Comparison of ENCODE assay signal across 8 mouse cellular contexts in the genomic region with DNA sequence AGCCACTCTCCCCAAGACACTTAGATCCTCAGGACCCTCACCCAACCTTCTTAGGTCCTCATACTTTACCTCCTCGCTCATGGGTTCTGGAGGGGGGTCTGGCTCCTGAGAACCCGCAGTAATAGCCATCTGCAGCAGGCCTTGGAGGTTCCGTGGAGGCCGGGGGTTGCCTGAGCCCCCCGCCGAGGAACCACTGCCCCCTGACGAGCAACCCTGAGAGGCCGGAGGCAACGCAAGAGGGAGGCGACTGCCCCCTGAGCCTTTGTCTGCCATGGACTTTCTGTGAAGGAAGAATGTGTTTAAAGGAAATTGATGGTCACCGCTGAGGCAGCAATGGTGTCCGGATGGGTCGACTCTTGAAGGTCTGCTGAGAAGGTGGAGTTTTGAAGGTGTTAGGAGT. TPM values are rescaled to one million over a fixed set of nuclear protein-coding genes. Genes with fewer than 3 reads are reported as not detected.
A peak's percentile ranks its signal among the peaks of the same experiment; 100 is the strongest.
DNase-seq lines count a peak whose midpoint lies in the region; ATAC-seq lines count a peak whose summit lies in the region.

No protein-coding gene starts in this region.

- DNase-seq in thymus, postnatal 14 days, result peak; percentile 26
- DNase-seq in thymus, postnatal 0 days (ENCODE audit: low spot score), result no peak
- DNase-seq in embryo, embryonic 10 days (ENCODE audit: low spot score), result no peak
- no peak for DNase-seq in natural killer cell, adult 2 months (ENCODE audit: low spot score in 2 of 2)

- no peak for ATAC-seq in erythroblast, adult 5-6 weeks (replicated peaks; ENCODE audit: low FRiP score, poor library complexity, severe bottlenecking)
- no peak for ATAC-seq in liver, embryonic 12.5 days
- no peak for ATAC-seq in cerebellum, adult (ENCODE audit: insufficient number of reproducible peaks, low FRiP score, low TSS enrichment)

- WGBS in liver, embryonic 12.5 days (ENCODE audit: insufficient replicate concordance), result 2% methylated on average over 13 of the region's 13 CpGs

- no peaks in the 10 kb centered on the region for H3K9me3 ChIP-seq in erythroblast, embryonic 14.5 days (ENCODE audit: control insufficient read depth, low read length)
- no peaks in the 10 kb centered on the region for H3K9me3 ChIP-seq in liver, embryonic 12.5 days (replicated peaks)

- H3K27ac ChIP-seq in liver, embryonic 12.5 days, result peak overlapping the region; percentile 76

- H3K36me3 ChIP-seq in erythroblast, embryonic 14.5 days (ENCODE audit: control insufficient read depth), result peaks cover 30% of the 10 kb centered on the region
- H3K36me3 ChIP-seq in liver, embryonic 12.5 days, result peaks cover 32% of the 10 kb centered on the region

- peak overlapping the region; percentile 74 for H3K9ac ChIP-seq in liver, embryonic 12.5 days

- H3K4me2 ChIP-seq in liver, embryonic 12.5 days, result peak overlapping the region; percentile 86

- peaks cover 6% of the 10 kb centered on the region for H3K27me3 ChIP-seq in erythroblast, embryonic 14.5 days (ENCODE audit: control insufficient read depth)
- peaks cover 4% of the 10 kb centered on the region for H3K27me3 ChIP-seq in liver, embryonic 12.5 days (replicated peaks)

- peaks cover 38% of the 10 kb centered on the region for H3K4me1 ChIP-seq in erythroblast, embryonic 14.5 days (ENCODE audit: control insufficient read depth)
- peaks cover 24% of the 10 kb centered on the region for H3K4me1 ChIP-seq in liver, embryonic 12.5 days

- H3K4me3 ChIP-seq in erythroblast, embryonic 14.5 days (replicated peaks), result peak overlapping the region; percentile 84
- H3K4me3 ChIP-seq in liver, embryonic 12.5 days, result peak overlapping the region; percentile 79

RNA-seq across cellular contexts. Expression of a gene that starts 0.7 kb away (rescaled TPM):
- 12.9 and 13.0 TPM in 2 replicates for polyA plus RNA-seq in erythroblast, embryonic 14.5 days (2012)
- total RNA-seq in erythroblast, adult 5-6 weeks (2015; ENCODE audit: low replicate concordance), result 5.0 and 8.3 TPM in 2 replicates
- 3.1 and 9.1 TPM in 2 replicates for total RNA-seq in erythroblast, adult 5-6 weeks (2017; ENCODE audit: low replicate concordance)
- polyA plus RNA-seq in thymus, postnatal 0 days (2015; fragmentation: Nextera tagmentation; extraction: Ambion mirVana), result 74.9 and 91.0 TPM in 2 replicates
- 90.8 and 95.6 TPM in 2 replicates for polyA plus RNA-seq in liver, embryonic 12.5 days (2016; fragmentation: Nextera tagmentation; extraction: Ambion mirVana)

RNA-seq across cellular contexts. Expression of a gene that starts 6.2 kb away (rescaled TPM):
- 0.01 TPM in 1 of 2 replicates, not detected in the other for polyA plus RNA-seq in erythroblast, embryonic 14.5 days (2012)
- total RNA-seq in erythroblast, adult 5-6 weeks (2015; ENCODE audit: low replicate concordance), result not detected in 2 replicates
- total RNA-seq in erythroblast, adult 5-6 weeks (2017; ENCODE audit: low replicate concordance), result not detected in 2 replicates
- 0.06 and 0.20 TPM in 2 replicates for polyA plus RNA-seq in thymus, postnatal 0 days (2015; fragmentation: Nextera tagmentation; extraction: Ambion mirVana)
- polyA plus RNA-seq in liver, embryonic 12.5 days (2016; fragmentation: Nextera tagmentation; extraction: Ambion mirVana), result 0.19 and 0.29 TPM in 2 replicates

RNA-seq across cellular contexts. Expression of a gene that starts 25.4 kb away (rescaled TPM):
- 23.5 and 30.2 TPM in 2 replicates for polyA plus RNA-seq in erythroblast, embryonic 14.5 days (2012)
- total RNA-seq in erythroblast, adult 5-6 weeks (2015; ENCODE audit: low replicate concordance), result 31.6 and 45.3 TPM in 2 replicates
- total RNA-seq in erythroblast, adult 5-6 weeks (2017; ENCODE audit: low replicate concordance), result 37.3 and 47.0 TPM in 2 replicates
- polyA plus RNA-seq in thymus, postnatal 0 days (2015; fragmentation: Nextera tagmentation; extraction: Ambion mirVana), result 19.8 and 23.8 TPM in 2 replicates
- polyA plus RNA-seq in liver, embryonic 12.5 days (2016; fragmentation: Nextera tagmentation; extraction: Ambion mirVana), result 12.0 and 12.7 TPM in 2 replicates

RNA-seq across cellular contexts. Expression of a gene that starts 40.8 kb away (rescaled TPM):
- polyA plus RNA-seq in erythroblast, embryonic 14.5 days (2012), result not detected in 2 replicates
- 1.7 and 6.7 TPM in 2 replicates for total RNA-seq in erythroblast, adult 5-6 weeks (2015; ENCODE audit: low replicate concordance)
- 2.1 and 2.7 TPM in 2 replicates for total RNA-seq in erythroblast, adult 5-6 weeks (2017; ENCODE audit: low replicate concordance)
- polyA plus RNA-seq in thymus, postnatal 0 days (2015; fragmentation: Nextera tagmentation; extraction: Ambion mirVana), result 0.82 and 1.4 TPM in 2 replicates
- 0.08 and 0.12 TPM in 2 replicates for polyA plus RNA-seq in liver, embryonic 12.5 days (2016; fragmentation: Nextera tagmentation; extraction: Ambion mirVana)

RNA-seq across cellular contexts. Expression of a gene that starts 53.0 kb away (rescaled TPM):
- polyA plus RNA-seq in erythroblast, embryonic 14.5 days (2012), result 2.3 and 2.7 TPM in 2 replicates
- 37.3 and 72.3 TPM in 2 replicates for total RNA-seq in erythroblast, adult 5-6 weeks (2015; ENCODE audit: low replicate concordance)
- 53.4 and 88.6 TPM in 2 replicates for total RNA-seq in erythroblast, adult 5-6 weeks (2017; ENCODE audit: low replicate concordance)
- polyA plus RNA-seq in thymus, postnatal 0 days (2015; fragmentation: Nextera tagmentation; extraction: Ambion mirVana), result 1.7 and 2.1 TPM in 2 replicates
- polyA plus RNA-seq in liver, embryonic 12.5 days (2016; fragmentation: Nextera tagmentation; extraction: Ambion mirVana), result 25.7 and 26.1 TPM in 2 replicates
